ENCODE assay signal across 7 mouse cellular contexts in the genomic region with DNA sequence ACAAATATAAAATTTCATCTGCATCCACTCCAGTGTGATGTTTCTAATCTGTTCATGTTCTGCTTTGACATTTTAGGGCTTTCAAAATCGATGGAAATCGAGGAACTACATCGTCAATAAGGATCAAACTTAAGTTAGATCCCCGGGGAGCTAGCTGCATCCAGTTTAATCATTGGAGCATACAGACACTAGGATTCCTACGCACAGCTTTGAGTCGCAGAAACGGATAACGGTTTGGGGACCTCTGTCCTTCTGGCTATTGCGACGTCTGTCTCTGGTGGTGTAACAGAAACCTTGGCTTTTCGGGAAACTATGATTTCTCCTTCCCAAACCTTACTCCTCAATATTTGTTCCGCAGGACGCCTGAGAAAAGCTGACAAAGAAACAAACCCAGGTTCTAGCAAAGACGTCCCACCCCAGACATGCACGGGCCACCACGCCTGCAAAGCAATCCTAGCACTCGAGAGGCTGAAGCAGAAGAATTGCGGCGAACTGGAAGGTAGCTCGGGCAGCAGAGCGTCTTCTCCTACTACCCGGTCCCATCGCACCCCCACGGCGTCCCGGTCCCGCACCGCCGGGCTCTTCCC. TPM values are rescaled to one million over a fixed set of nuclear protein-coding genes. Genes with fewer than 3 reads are reported as not detected.
DNase-seq lines count a peak whose midpoint lies in the region; ATAC-seq lines count a peak whose summit lies in the region.

No protein-coding gene starts in this region.

- WGBS in embryonic facial prominence, embryonic 11.5 days = 2% methylated on average over 29 of the region's 29 CpGs
- WGBS in hindbrain, embryonic 13.5 days = 1% methylated on average over 29 of the region's 29 CpGs
- 1% methylated on average over 29 of the region's 29 CpGs for WGBS in midbrain, embryonic 14.5 days

- no peaks in the 10 kb centered on the region for H3K27me3 ChIP-seq in embryonic facial prominence, embryonic 11.5 days (ENCODE audit: control insufficient read depth, insufficient read depth, low read length)
- H3K27me3 ChIP-seq in hindbrain, embryonic 13.5 days = no peaks in the 10 kb centered on the region
- H3K27me3 ChIP-seq in midbrain, embryonic 14.5 days (ENCODE audit: control insufficient read depth, insufficient read depth, low read length) = no peaks in the 10 kb centered on the region

- peak overlapping the region; percentile 96 for H3K9ac ChIP-seq in embryonic facial prominence, embryonic 11.5 days (replicated peaks; ENCODE audit: low read length)
- peak overlapping the region; percentile 95 for H3K9ac ChIP-seq in hindbrain, embryonic 13.5 days
- peak overlapping the region; percentile 95 for H3K9ac ChIP-seq in midbrain, embryonic 14.5 days (replicated peaks; ENCODE audit: low read length)

- H3K9me3 ChIP-seq in embryonic facial prominence, embryonic 11.5 days (replicated peaks; ENCODE audit: control insufficient read depth, low read length) = no peaks in the 10 kb centered on the region
- no peaks in the 10 kb centered on the region for H3K9me3 ChIP-seq in hindbrain, embryonic 13.5 days
- H3K9me3 ChIP-seq in midbrain, embryonic 14.5 days (ENCODE audit: control insufficient read depth, low read length) = no peaks in the 10 kb centered on the region

- H3K36me3 ChIP-seq in embryonic facial prominence, embryonic 11.5 days (replicated peaks; ENCODE audit: control insufficient read depth, insufficient read depth, low read depth, low read length) = no peaks in the 10 kb centered on the region
- peaks cover 10% of the 10 kb centered on the region for H3K36me3 ChIP-seq in hindbrain, embryonic 13.5 days
- peaks cover 12% of the 10 kb centered on the region for H3K36me3 ChIP-seq in midbrain, embryonic 14.5 days (ENCODE audit: control insufficient read depth, insufficient read depth, low read length)

- H3K4me2 ChIP-seq in embryonic facial prominence, embryonic 11.5 days (ENCODE audit: low read depth, low read length) = peak overlapping the region; percentile 63
- peak overlapping the region; percentile 68 for H3K4me2 ChIP-seq in hindbrain, embryonic 13.5 days
- peak overlapping the region; percentile 59 for H3K4me2 ChIP-seq in midbrain, embryonic 14.5 days (ENCODE audit: low read length)

- H3K4me3 ChIP-seq in embryonic facial prominence, embryonic 11.5 days (ENCODE audit: low read depth, low read length) = peak overlapping the region; percentile 94
- H3K4me3 ChIP-seq in hindbrain, embryonic 13.5 days = peak overlapping the region; percentile 91
- peak overlapping the region; percentile 91 for H3K4me3 ChIP-seq in midbrain, embryonic 14.5 days (replicated peaks; ENCODE audit: low read depth, low read length)

- no peaks in the 10 kb centered on the region for H3K4me1 ChIP-seq in embryonic facial prominence, embryonic 11.5 days (ENCODE audit: control insufficient read depth, insufficient read depth, low read length)
- peaks cover 27% of the 10 kb centered on the region for H3K4me1 ChIP-seq in hindbrain, embryonic 13.5 days (replicated peaks)
- H3K4me1 ChIP-seq in midbrain, embryonic 14.5 days (ENCODE audit: control insufficient read depth, insufficient read depth, low read length) = peaks cover 23% of the 10 kb centered on the region

- peak; percentile 35 for DNase-seq in retina, embryonic 14.5 days (ENCODE audit: low spot score)
- DNase-seq in retina, postnatal 1 day = no peak
- peak; percentile 41 for DNase-seq in embryonic facial prominence, embryonic 11.5 days (ENCODE audit: low spot score)
- DNase-seq in midbrain, embryonic 14.5 days = peak; percentile 64
- DNase-seq in adrenal gland, postnatal 25 days = no peak

- H3K27ac ChIP-seq in embryonic facial prominence, embryonic 11.5 days (replicated peaks; ENCODE audit: low read depth, low read length) = peak overlapping the region; percentile 87
- peak overlapping the region; percentile 95 for H3K27ac ChIP-seq in hindbrain, embryonic 13.5 days
- H3K27ac ChIP-seq in midbrain, embryonic 14.5 days (replicated peaks; ENCODE audit: low read depth, low read length) = peak overlapping the region; percentile 94

- ATAC-seq in embryonic facial prominence, embryonic 11.5 days (replicated peaks; ENCODE audit: insufficient number of reproducible peaks, low FRiP score, low TSS enrichment, low read depth) = no peak
- no peak for ATAC-seq in hindbrain, embryonic 13.5 days (ENCODE audit: low FRiP score)
- ATAC-seq in midbrain, embryonic 14.5 days (ENCODE audit: low FRiP score, low TSS enrichment) = no peak
- no peak for ATAC-seq in granulocyte monocyte progenitor cell, adult 5-6 weeks (replicated peaks; ENCODE audit: poor library complexity, severe bottlenecking)

RNA-seq across cellular contexts. Expression of a gene that starts 16.4 kb away (rescaled TPM):
- 137 and 163 TPM in 2 replicates for polyA plus RNA-seq in embryonic facial prominence, embryonic 11.5 days (2014; fragmentation: Nextera tagmentation; extraction: Ambion mirVana)
- 226 and 241 TPM in 2 replicates for polyA plus RNA-seq in hindbrain, embryonic 13.5 days (2015; fragmentation: Nextera tagmentation; extraction: Ambion mirVana)
- 278 and 296 TPM in 2 replicates for polyA plus RNA-seq in midbrain, embryonic 14.5 days (2014; fragmentation: Nextera tagmentation; extraction: Ambion mirVana)
- 62.3 and 76.3 TPM in 2 replicates for total RNA-seq in adrenal gland, postnatal 25 days (2021)
- 35.8 and 47.8 TPM in 2 replicates for total RNA-seq in granulocyte monocyte progenitor cell, adult 5-6 weeks (2014; fragmentation: Nextera tagmentation)
- 26.2 and 34.8 TPM in 2 replicates for total RNA-seq in granulocyte monocyte progenitor cell, adult 5-6 weeks (2017)

RNA-seq across cellular contexts. Expression of a gene that starts 52.1 kb away (rescaled TPM):
- 4.6 and 4.7 TPM in 2 replicates for polyA plus RNA-seq in embryonic facial prominence, embryonic 11.5 days (2014; fragmentation: Nextera tagmentation; extraction: Ambion mirVana)
- polyA plus RNA-seq in hindbrain, embryonic 13.5 days (2015; fragmentation: Nextera tagmentation; extraction: Ambion mirVana) = 9.2 and 9.6 TPM in 2 replicates
- polyA plus RNA-seq in midbrain, embryonic 14.5 days (2014; fragmentation: Nextera tagmentation; extraction: Ambion mirVana) = 7.7 and 10.2 TPM in 2 replicates
- 0.18 TPM in 1 of 2 replicates, not detected in the other for total RNA-seq in adrenal gland, postnatal 25 days (2021)
- total RNA-seq in granulocyte monocyte progenitor cell, adult 5-6 weeks (2014; fragmentation: Nextera tagmentation) = not detected in 2 replicates
- not detected in 2 replicates for total RNA-seq in granulocyte monocyte progenitor cell, adult 5-6 weeks (2017)

Comparison
In these comparisons a context has a peak if more than half of its experiments do, and no peak if none do; other contexts are left out.
1. DNase-seq: peak in retina, embryonic 14.5 days (single experiment), embryonic facial prominence, embryonic 11.5 days (single experiment) and midbrain, embryonic 14.5 days (single experiment); none in retina, postnatal 1 day (single experiment) and adrenal gland, postnatal 25 days (single experiment).
2. Peak in every context shown above with its lines, with median percentiles within 50 percentile points of each other: H3K27ac ChIP-seq, H3K4me2 ChIP-seq, H3K4me3 ChIP-seq and H3K9ac ChIP-seq.